Mouse (Mus musculus) embryonic fibroblast, embryonic 13.5 days (primary cell): ENCODE measurements around the gene Tmco4.

Source experiments
- CTCF ChIP-seq: IDR thresholded peaks from 2 replicates; pipeline ENCODE4 v1.5.1; 2011; ENCODE audit warnings: mild to moderate bottlenecking, control low read depth, low read length, moderate library complexity, borderline replicate concordance; ENCODE audit not compliant: insufficient read depth
- POLR2A ChIP-seq: IDR thresholded peaks from 2 replicates; pipeline ENCODE4 v1.6.1; 2011; ENCODE audit warnings: low read depth, mild to moderate bottlenecking, control low read depth, low read length, moderate library complexity

GRCm38 (mm10) chr4:139086984-139087383, 114.3 kb downstream of the Tmco4 start:
- TF ChIP-seq CTCF = no peak
- TF ChIP-seq POLR2A = no peak
